Mouse (Mus musculus) frontal cortex, postnatal 36 days (tissue): ENCODE results near the gene Mrps25.

ENCODE experiments used
- DNase-seq, 2 experiments: peaks; one replicate each; pipeline ENCODE4 v3.0.0; 2022; ENCODE audit warnings: low spot score in 2 of 2

The Mrps25 gene

DNA sequence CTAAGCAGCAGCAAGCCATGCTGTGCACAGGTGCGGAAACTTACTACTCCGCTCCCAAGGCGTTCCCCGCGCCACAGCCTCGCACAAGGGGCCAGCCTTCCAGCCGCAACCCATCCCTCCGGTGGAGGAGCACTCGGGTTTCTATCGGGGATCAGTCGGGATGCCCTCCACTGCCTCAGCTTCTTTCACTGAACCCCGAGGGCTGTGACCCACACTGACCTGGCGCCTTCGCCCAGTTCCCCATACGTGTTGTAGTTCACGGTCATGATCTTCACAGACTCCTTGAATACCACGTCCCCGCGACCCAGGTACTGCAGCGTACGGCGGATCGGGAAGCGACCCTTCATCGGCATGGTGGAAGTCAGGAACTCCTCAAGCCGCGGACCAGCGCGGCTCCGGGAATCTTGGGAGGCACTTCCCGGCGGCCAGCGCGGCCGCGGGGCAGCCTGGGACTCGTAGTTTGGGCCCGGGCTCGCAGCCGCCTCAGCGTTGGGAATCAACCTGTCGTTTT is at the start of gene Mrps25:
Gene Mrps25, minus strand, starts transcription at position 413 of the 511 bp plus-strand sequence.
- peak; percentile 68 to 82 for DNase-seq

DNA sequence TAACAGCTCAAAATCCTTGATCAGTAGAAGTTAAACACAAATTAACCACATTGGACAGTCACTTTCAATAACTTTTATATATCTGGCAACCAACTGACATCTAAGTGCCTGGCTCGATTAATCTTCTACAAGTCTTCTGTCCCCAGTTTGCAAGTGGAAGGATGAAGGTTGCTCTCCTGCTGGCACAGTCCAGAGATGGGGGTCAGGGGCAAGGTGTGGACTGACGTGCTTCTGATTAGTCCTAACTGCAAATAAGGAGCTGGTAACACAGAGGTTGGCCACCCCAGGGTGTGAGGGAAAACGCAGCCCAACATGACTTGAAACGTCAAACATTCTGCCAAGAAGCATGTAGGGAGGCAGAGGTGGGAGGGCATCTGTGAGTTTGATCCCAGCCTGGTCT is 47.9 kb upstream of the Mrps25 start:
- DNase-seq: no peak

DNA sequence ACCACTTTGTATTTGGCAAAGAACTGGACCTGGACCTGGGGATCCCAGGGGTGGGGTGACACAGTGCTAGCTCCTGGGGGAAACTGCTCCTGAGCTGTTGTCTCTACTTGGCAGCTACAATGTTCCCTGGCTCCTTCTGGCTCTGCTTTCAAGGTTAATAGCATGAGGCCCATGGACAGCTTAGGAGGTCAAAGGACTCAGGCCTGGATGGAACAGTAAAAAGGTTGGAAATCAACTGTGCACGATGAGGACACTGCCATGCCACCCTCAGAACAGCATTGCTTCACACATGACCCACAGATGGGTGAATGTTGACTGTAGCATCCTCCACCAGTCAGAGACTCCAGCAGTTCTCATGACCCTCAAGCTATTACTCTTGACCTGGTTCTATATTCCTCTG is 47.5 kb upstream of the Mrps25 start:
- DNase-seq: no peak

DNA sequence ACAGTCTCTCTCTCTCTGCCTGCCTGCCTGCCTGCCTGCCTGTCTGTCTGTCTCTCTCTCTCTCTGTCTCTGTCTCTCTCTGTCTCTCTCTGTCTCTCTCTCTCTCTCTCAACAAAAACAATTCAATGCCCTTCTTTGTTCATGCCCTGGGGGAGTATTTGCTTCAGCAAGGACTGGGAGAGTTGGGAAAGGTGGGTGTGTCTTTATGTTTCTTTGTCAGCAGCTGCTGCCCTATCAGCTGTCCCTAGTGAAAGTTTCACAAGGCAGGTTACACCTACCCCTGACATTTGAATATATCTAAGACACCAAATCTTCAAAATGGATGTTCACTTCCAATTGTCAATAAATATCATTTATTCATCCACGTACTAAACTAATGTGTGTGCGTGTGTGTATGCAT is 45.8 kb upstream of the Mrps25 start:
- no peak for DNase-seq

DNA sequence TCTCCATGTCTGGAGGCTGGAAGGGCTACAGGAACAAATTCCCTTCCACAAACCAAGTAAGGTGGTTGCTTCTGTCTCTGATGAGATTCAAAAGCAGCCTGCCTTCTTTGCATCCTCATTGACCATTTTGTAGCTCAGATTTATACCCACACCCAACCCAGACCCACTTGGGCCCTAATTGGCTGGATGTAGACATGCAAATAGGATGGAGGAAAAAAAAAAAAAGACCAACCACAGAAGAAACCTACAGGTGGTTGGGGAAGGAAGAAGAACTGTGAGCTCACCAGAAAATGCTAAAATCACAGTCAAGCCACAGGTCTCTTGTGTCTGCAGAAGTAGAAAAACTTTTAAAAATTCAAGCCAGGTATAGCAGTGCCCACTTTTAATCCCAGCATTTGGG is 45.3 kb upstream of the Mrps25 start:
- no peak for DNase-seq

DNA sequence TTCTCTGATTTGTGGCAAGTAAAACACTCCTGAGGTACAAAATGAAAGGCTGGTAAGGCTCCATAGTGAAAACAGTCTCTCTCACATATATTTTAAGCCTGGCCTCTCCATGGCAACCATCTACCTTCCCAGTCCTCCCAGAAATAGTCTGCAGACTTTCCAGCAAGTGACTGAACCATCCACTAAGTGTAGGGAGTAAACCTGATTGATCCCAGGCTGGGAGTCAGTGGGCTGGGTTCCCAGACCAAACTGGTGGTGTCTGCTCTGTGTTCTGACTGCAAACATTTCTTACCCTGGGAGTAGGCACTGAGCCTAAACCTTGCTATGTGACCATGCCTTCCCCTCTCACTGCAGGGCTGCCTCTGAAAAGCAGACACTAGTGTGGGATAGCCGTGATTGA is 41.1 kb upstream of the Mrps25 start:
- peak; percentile 9 to 49 for DNase-seq

GRCm38 (mm10) chr6:92222021-92222420 is 38.2 kb upstream of the Mrps25 start:
- no peak for DNase-seq

DNA sequence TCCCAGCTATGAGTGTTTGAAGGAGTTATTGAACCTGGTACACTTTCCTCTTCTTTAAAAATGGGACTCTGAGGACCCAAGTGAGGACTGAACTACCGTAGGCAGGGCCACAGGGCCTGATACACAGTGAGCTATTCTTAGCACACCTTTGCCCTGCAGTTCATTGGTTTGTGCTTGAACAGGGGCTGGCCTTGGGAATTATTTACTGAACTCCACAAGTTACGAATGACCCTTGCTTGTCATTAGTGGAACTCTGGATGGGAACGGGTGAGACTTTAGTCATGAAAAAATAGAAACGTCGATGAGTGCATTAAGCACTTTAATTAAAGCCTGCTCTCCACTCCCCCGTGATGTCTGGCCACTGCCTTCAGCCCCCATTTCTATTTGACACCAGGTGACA is 37.8 kb upstream of the Mrps25 start:
- DNase-seq: no peak

DNA sequence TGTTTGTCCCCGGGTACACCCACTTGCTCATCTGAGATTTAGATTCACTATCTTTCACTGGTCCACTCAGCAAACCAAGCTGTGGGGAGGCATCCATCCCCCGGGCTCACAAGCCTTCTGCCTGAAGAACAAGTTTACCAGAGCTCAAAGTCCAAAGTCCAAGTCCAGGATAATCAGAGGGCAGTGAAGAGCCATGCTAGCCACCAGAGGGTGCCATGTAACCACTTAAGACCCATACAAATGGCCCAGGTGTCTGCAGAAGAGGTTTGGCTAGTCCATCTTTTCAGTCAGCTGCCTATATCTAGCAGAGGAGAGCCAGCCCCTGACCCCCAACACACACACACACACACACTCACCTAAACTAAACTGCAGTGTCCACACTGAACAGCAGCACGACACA is 35.6 kb upstream of the Mrps25 start:
- DNase-seq: peak; percentile 22 to 59

DNA sequence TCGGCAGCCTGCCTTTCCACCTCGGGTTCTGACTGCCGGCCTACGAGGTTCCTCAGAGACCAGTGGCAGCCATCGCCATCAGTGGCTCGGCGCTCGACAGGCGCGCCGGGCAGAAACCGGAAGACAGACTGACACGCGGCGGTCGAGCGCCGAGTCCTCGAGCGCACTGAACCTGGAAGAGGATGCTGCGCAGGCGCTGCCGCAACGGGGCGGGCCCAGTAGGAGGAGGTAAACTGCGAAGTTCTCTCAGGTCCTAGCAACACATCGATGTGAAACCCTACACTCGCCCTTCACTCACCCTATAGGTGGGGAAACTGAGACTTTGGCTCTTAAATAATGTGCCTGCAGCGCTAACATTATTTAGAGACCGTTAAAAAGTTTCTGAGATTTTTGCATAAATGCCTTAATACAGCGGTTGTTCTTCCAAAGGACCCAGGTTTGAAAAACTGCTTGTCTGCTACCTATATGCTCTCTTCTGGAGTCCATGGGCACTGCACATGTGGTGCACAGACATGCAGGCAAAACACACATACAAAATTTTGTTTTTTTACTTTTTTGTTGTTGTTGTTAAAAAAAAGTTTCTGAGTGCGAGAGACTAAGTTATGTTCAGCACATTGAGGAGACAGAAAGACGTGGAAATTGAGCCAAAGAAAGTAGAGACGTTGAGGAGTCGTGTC is 31.1 kb upstream of the Mrps25 start, which contains the start of gene Rbsn:
Gene Rbsn, minus strand, starts transcription at position 153 of the 677 bp plus-strand sequence.
- peak; percentile 87 to 94 for DNase-seq

- peak in 1 of 2 experiments; percentile 13 for DNase-seq
These were observed 30.4 kb upstream of the Mrps25 start for GRCm38 (mm10) chr6:92214055-92214772.

GRCm38 (mm10) chr6:92199414-92199813 is 15.6 kb upstream of the Mrps25 start:
- no peak for DNase-seq

GRCm38 (mm10) chr6:92184178-92184577 is 345 bp upstream of the Mrps25 start:
- peak in 1 of 2 experiments; percentile 5 for DNase-seq

DNA sequence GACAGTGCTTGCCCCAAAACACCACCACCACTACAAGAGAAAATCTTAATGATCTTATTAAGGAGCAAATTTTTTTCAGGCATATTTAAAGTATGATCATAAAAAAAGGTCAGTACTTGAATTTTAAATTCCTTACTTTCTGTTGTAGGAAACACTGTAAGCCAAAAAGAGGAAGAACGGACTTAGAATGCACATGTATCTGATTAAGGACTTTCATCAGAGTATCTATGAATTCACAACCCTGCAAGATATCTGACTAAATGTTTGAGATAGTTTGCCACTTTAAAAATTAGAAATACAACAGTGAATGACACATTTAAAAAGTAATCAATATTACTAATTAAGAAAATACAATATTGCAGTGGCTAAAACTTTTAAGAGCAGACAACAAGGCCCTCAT is 7.4 kb downstream of the Mrps25 start:
- no peak for DNase-seq

DNA sequence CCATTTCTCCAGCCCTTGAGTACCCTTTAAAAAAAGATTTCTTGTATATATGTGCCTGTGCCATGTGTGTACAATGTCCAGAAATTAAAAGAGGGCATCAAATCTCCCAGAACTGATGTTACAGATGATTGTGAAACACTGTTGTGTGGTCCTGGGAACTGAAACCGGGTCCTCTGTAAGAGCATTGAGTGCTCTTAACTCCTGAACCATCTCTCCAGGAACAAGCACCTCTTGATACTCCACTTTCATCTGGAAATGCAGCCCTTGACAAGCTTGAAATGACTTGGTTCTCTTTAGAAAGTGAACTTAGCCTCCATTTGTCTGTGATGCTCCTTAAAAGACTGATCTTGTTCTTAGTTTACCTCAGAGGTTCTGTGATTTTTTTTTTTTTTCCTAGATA is 21.1 kb downstream of the Mrps25 start:
- DNase-seq: no peak

- DNase-seq: no peak
These were observed 25.0 kb downstream of the Mrps25 start for GRCm38 (mm10) chr6:92158801-92159200.

DNA sequence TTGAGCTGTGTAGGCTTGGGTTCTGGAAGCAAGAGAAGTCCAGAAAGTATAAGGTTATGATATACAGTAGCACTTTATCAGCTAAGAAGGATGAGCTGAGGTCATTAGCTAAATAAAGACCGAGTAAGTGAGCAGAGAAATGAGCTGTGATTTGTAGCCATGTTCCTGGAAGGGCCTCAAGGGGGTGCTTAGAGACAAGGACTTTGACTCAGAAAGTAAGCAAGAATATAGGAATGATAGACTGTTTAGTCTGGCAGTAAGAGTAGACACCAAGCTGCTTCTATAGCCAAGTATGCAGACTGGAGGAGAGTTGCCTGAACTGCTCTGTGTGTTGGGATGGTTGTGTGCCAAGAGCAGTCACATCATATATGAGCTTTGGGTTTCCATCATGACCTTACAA is 30.1 kb downstream of the Mrps25 start:
- no peak for DNase-seq

DNA sequence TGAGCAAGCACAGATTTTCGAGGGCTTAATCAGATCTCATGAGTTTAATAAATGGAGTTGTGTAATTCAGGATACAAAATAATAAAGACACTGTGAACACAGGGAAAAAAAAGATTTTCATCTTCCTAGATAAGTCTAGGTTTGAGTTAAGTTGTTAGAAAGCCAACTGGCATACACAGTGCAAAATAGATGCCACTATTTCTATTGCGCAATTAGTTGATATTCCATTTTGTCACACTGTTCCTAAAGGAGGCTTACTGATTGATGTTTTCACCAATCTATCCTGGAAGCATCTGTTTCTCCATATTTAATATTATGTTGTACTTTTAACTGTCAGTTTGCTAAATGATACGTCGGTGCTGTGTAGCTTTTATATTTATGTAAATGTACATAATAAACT is 38.0 kb downstream of the Mrps25 start:
- no peak for DNase-seq

DNA sequence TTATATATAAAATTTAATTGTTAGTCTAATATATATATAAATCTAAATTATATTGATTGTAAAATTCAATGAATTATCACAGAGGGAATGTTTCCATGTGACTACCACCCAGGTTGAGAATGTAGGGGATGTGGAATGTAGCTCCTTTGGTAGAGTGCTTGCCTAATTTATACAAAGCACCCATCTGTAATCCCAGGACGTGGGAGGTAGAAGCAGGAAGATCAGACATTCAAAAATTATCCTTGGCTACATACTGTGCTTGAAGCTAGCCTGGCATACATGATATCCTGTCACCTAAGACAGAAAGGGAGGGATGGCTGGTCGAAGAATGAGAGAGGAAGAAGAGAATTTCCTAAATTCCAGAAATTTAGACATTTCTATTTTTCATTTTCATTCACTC is 47.5 kb downstream of the Mrps25 start:
- DNase-seq: peak in 1 of 2 experiments; percentile 66

- peak in 1 of 2 experiments; percentile 43 for DNase-seq
These were observed 50.2 kb downstream of the Mrps25 start for GRCm38 (mm10) chr6:92133617-92134016.

DNA sequence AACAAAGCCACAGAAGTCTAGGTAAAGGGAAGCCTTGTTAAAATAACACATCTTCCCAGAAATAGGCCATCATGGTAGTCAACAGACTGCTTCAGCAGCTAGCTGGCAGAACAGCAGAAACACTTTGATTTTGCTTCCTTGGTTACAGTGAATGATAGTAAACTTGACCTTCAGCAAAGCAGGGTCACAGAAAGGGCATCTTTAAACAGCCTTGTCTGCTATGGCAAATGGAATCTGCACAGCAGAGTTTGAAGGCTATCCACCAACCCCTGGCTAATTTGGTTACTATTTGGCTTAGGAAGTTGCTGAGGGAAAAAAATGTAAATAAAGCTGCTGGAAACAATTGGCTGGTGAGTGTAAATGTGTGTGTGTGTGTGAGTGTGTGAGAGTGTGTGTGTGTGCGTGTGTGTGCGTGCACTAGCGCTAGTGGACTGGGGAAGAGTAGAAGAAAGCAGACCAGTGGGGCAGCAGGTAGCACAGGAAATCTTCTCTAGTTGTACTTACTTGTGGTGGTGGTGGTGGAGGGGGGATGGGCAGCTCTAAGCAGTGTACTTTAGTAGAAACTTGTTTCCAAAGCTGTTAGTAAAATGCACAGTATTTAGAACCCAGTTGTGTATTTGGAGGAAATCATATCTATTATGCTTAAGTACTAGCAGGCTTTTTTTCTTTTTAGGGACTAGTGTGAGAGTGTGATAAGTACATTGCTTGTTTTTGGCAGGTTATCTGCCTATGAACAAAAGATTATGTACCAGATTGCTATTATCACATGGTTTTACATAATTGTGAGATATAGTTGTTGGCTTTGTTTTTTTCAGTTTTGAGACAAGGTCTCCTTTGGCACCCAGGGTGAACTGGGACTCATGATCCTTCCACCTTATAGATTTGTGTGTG is 51.6 kb downstream of the Mrps25 start:
- DNase-seq: no peak

DNA sequence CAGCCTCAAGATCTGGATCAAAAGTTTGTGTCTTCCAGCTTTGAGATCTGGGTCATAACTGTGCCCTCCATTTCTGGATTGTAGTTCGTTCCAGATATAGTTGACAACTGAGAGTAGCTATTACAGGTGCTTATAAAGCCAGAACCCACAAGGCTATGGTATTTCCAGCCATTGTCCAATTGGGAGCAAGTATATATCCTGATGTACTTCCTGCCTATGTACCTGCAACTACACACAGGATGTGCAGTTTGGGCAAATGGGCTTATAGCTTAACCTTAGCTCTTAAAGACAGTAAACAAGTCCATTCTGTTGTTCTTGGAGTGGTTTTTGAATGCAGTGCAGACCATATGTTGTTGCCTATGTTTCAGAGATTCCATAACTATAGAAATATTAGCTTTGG is 52.4 kb downstream of the Mrps25 start:
- no peak for DNase-seq
